Mouse (Mus musculus) heart, embryonic 16.5 days (tissue): ENCODE results near the gene Dtnbp1. TPM values are rescaled to one million over a fixed set of nuclear protein-coding genes. Genes with fewer than 3 reads are reported as not detected.
A peak's percentile ranks its signal among the peaks of the same experiment; 100 is the strongest.

Experiments
- ATAC-seq: fragments of 200-750 bp; cut with Nextera tagmentation; replicated peaks from 2 replicates; pipeline ENCODE4 v1.8.0; 2017; ENCODE audit warnings: moderate number of reproducible peaks; ENCODE audit not compliant: insufficient read depth, low FRiP score; ENCODE audit errors: extremely low read depth
- H3K27ac ChIP-seq: fragments of 300-500 bp; sonication (generic); 2 replicates; pipeline ENCODE4 v1.5.1; 2014; ENCODE audit warnings: mild to moderate bottlenecking, low read length, control low read depth, moderate library complexity
- H3K27me3 ChIP-seq: fragments of 300-500 bp; sonication (generic); 2 replicates; pipeline ENCODE4 v1.6.1; 2014; ENCODE audit warnings: low read length, mixed read lengths; ENCODE audit not compliant: control insufficient read depth, insufficient read depth
- H3K36me3 ChIP-seq: fragments of 300-500 bp; sonication (generic); 2 replicates; pipeline ENCODE4 v1.6.1; 2014; ENCODE audit not compliant: control insufficient read depth, insufficient read depth
- H3K4me1 ChIP-seq: fragments of 300-500 bp; sonication (generic); 2 replicates; pipeline ENCODE4 v1.6.1; 2014; ENCODE audit warnings: low read length, mixed read lengths; ENCODE audit not compliant: control insufficient read depth, insufficient read depth
- H3K4me2 ChIP-seq: fragments of 300-500 bp; sonication (generic); 2 replicates; pipeline ENCODE4 v1.6.1; 2014; ENCODE audit warnings: low read depth, mild to moderate bottlenecking, control low read depth, low read length
- H3K4me3 ChIP-seq: fragments of 300-500 bp; sonication (generic); 2 replicates; pipeline ENCODE4 v1.5.1; 2014; ENCODE audit warnings: mild to moderate bottlenecking, control low read depth, low read length
- H3K9ac ChIP-seq: fragments of 300-500 bp; sonication (generic); 2 replicates; pipeline ENCODE4 v1.6.1; 2014; ENCODE audit warnings: low read length, control low read depth
- H3K9me3 ChIP-seq: fragments of 300-500 bp; sonication (generic); replicated peaks from 2 replicates; pipeline ENCODE4 v1.6.1; 2016; ENCODE audit warnings: low read length; ENCODE audit not compliant: control insufficient read depth
- WGBS: fragments of 180-500 bp; shearing (Covaris S2); extraction: QIAGEN DNeasy Blood & Tissue Kit; methylation state at CpG from one replicate; pipeline ENCODE4 v1.1.7; 2014; 5-methylcytosine and 5-hydroxymethylcytosine counted together
- polyA plus RNA-seq: library from polyadenylated mRNA; unstranded; fragments of >200 nt; fragmentation: Nextera tagmentation; extraction: Ambion mirVana; gene quantifications from 2 replicates; pipeline ENCODE4 v1.2.1, GENCODE M21; 2015

Gene Dtnbp1
- polyA plus RNA-seq, 1 experiment from 2014 or later = 110 TPM

GRCm38 (mm10) chr13:45006483-45006882 is 4.5 kb upstream of the Dtnbp1 start:
- Histone ChIP-seq H3K4me1 (peaks cover 5% of the 10 kb centered on the region), H3K27ac (no peak overlapping the region), H3K36me3 (no peaks in the 10 kb centered on the region), H3K4me3 (no peak overlapping the region), H3K9ac (no peak overlapping the region), H3K4me2 (no peak overlapping the region), H3K9me3 (no peaks in the 10 kb centered on the region), H3K27me3 (no peaks in the 10 kb centered on the region)
- ATAC-seq = no peak
- 76% methylated on average over 5 of the region's 5 CpGs for WGBS

GRCm38 (mm10) chr13:45005861-45006260 is 3.9 kb upstream of the Dtnbp1 start:
- H3K4me1 ChIP-seq = peaks cover 7% of the 10 kb centered on the region
- no peaks in the 10 kb centered on the region for H3K9me3 ChIP-seq
- no peak overlapping the region for H3K9ac ChIP-seq
- H3K27me3 ChIP-seq = no peaks in the 10 kb centered on the region
- WGBS = 60% methylated on average over 7 of the region's 7 CpGs
- H3K4me3 ChIP-seq = no peak overlapping the region
- H3K36me3 ChIP-seq = no peaks in the 10 kb centered on the region
- H3K4me2 ChIP-seq = no peak overlapping the region
- no peak overlapping the region for H3K27ac ChIP-seq
- no peak for ATAC-seq

GRCm38 (mm10) chr13:45004987-45005592 is 3.1 kb upstream of the Dtnbp1 start:
- 81% methylated on average over 5 of the region's 5 CpGs for WGBS
- H3K4me1 ChIP-seq = peaks cover 13% of the 10 kb centered on the region
- H3K4me3 ChIP-seq = no peak overlapping the region
- H3K9ac ChIP-seq = no peak overlapping the region
- no peaks in the 10 kb centered on the region for H3K36me3 ChIP-seq
- no peak overlapping the region for H3K4me2 ChIP-seq
- no peaks in the 10 kb centered on the region for H3K9me3 ChIP-seq
- no peaks in the 10 kb centered on the region for H3K27me3 ChIP-seq
- ATAC-seq = no peak
- no peak overlapping the region for H3K27ac ChIP-seq

GRCm38 (mm10) chr13:45003026-45003425 is 1.1 kb upstream of the Dtnbp1 start:
- no peak overlapping the region for H3K4me2 ChIP-seq
- no peak for ATAC-seq
- no peaks in the 10 kb centered on the region for H3K9me3 ChIP-seq
- no peak overlapping the region for H3K9ac ChIP-seq
- H3K27me3 ChIP-seq = no peaks in the 10 kb centered on the region
- no peak overlapping the region for H3K4me3 ChIP-seq
- no peak overlapping the region for H3K27ac ChIP-seq
- peaks cover 2% of the 10 kb centered on the region; the same call in 1 of the 2 replicates for H3K36me3 ChIP-seq
- 70% methylated on average over 5 of the region's 5 CpGs for WGBS
- peaks cover 32% of the 10 kb centered on the region for H3K4me1 ChIP-seq

GRCm38 (mm10) chr13:45001228-45001910 is 578 bp downstream of the Dtnbp1 start:
- H3K4me3 ChIP-seq = peak overlapping the region; percentile 91
- H3K4me2 ChIP-seq = peak overlapping the region; percentile 87
- under 1% methylated on average over 49 of the region's 52 CpGs for WGBS
- peak; percentile 85 for ATAC-seq
- H3K4me1 ChIP-seq = peaks cover 33% of the 10 kb centered on the region
- peaks cover 2% of the 10 kb centered on the region; the same call in 1 of the 2 replicates for H3K36me3 ChIP-seq
- H3K9me3 ChIP-seq = no peaks in the 10 kb centered on the region
- peak overlapping the region; percentile 90 for H3K27ac ChIP-seq
- no peaks in the 10 kb centered on the region for H3K27me3 ChIP-seq
- peak overlapping the region; percentile 95 for H3K9ac ChIP-seq

- Histone ChIP-seq H3K36me3 (peaks cover 2% of the 10 kb centered on the region; the same call in 1 of the 2 replicates), H3K9ac (peak overlapping the region; percentile 95), H3K4me3 (peak overlapping the region; percentile 91), H3K27me3 (no peaks in the 10 kb centered on the region), H3K9me3 (no peaks in the 10 kb centered on the region), H3K27ac (peak overlapping the region; percentile 90), H3K4me2 (peak overlapping the region; percentile 87), H3K4me1 (peaks cover 33% of the 10 kb centered on the region)
- no peak for ATAC-seq
- 20% methylated on average over 7 of the region's 7 CpGs for WGBS
Observed at GRCm38 (mm10) chr13:45000836-45001227, 1.1 kb downstream of the Dtnbp1 start.

- no peaks in the 10 kb centered on the region for H3K27me3 ChIP-seq
- no peak overlapping the region for H3K4me3 ChIP-seq
- no peak for ATAC-seq
- WGBS = 87% methylated on average over 12 of the region's 12 CpGs
- H3K4me2 ChIP-seq = no peak overlapping the region
- no peak overlapping the region for H3K9ac ChIP-seq
- H3K9me3 ChIP-seq = no peaks in the 10 kb centered on the region
- H3K36me3 ChIP-seq = peaks cover 2% of the 10 kb centered on the region; the same call in 1 of the 2 replicates
- H3K27ac ChIP-seq = peak overlapping the region; percentile 25; the same call in 1 of the 2 replicates
- peaks cover 33% of the 10 kb centered on the region for H3K4me1 ChIP-seq
Observed at GRCm38 (mm10) chr13:44999211-44999610, 2.7 kb downstream of the Dtnbp1 start.

GRCm38 (mm10) chr13:44996339-44996738 is 5.6 kb downstream of the Dtnbp1 start:
- no peak overlapping the region for H3K4me3 ChIP-seq
- WGBS = 74% methylated on average over 5 of the region's 5 CpGs
- no peak overlapping the region for H3K4me2 ChIP-seq
- H3K36me3 ChIP-seq = peaks cover 9% of the 10 kb centered on the region; the same call in 1 of the 2 replicates
- no peak overlapping the region for H3K9ac ChIP-seq
- no peaks in the 10 kb centered on the region for H3K9me3 ChIP-seq
- H3K4me1 ChIP-seq = peaks cover 28% of the 10 kb centered on the region
- no peaks in the 10 kb centered on the region for H3K27me3 ChIP-seq
- H3K27ac ChIP-seq = no peak overlapping the region
- ATAC-seq = no peak

- Histone ChIP-seq H3K9ac (no peak overlapping the region), H3K4me1 (no peaks in the 10 kb centered on the region), H3K36me3 (peaks cover 10% of the 10 kb centered on the region; the same call in 1 of the 2 replicates), H3K4me2 (no peak overlapping the region), H3K27ac (no peak overlapping the region), H3K27me3 (no peaks in the 10 kb centered on the region), H3K9me3 (no peaks in the 10 kb centered on the region), H3K4me3 (no peak overlapping the region)
- 78% methylated on average over 10 of the region's 10 CpGs for WGBS
- ATAC-seq = no peak
Observed at GRCm38 (mm10) chr13:44992550-44993205, 9.3 kb downstream of the Dtnbp1 start.
